Mouse (Mus musculus) small intestine, adult 2 months (tissue): ENCODE measurements around the gene Usp19. TPM values are rescaled to one million over a fixed set of nuclear protein-coding genes. Genes with fewer than 3 reads are reported as not detected.
A peak's percentile ranks its signal among the peaks of the same experiment; 100 is the strongest.

ENCODE experiments used
- H3K27ac ChIP-seq: fragments of 200-500 bp; 2 replicates; pipeline ENCODE4 v1.5.1; 2012; ENCODE audit warnings: low read depth, low read length, control low read depth, inconsistent platforms; ENCODE audit not compliant: insufficient read depth
- H3K27me3 ChIP-seq: fragments of 200-500 bp; 2 replicates; pipeline ENCODE4 v1.6.1; 2012; ENCODE audit warnings: mild to moderate bottlenecking, moderate library complexity, low read length, inconsistent platforms; ENCODE audit not compliant: control insufficient read depth, insufficient read depth
- H3K36me3 ChIP-seq: fragments of 200-500 bp; 2 replicates; pipeline ENCODE4 v1.6.1; 2012; ENCODE audit warnings: mild to moderate bottlenecking, low read length, control low read depth, inconsistent platforms; ENCODE audit not compliant: control insufficient read depth, insufficient read depth
- H3K4me1 ChIP-seq: fragments of 200-500 bp; 2 replicates; pipeline ENCODE4 v1.6.1; 2012; ENCODE audit warnings: low read length, inconsistent platforms, mixed read lengths; ENCODE audit not compliant: control insufficient read depth, insufficient read depth, insufficient read length
- H3K4me3 ChIP-seq: fragments of 200-500 bp; 2 replicates; pipeline ENCODE4 v1.5.1; 2012; ENCODE audit warnings: low read depth, mild to moderate bottlenecking, control low read depth, inconsistent platforms, low read length, moderate library complexity
- CTCF ChIP-seq: fragments of 200-500 bp; IDR thresholded peaks from 2 replicates; pipeline ENCODE4 v1.5.1; 2012; ENCODE audit warnings: low read depth, mild to moderate bottlenecking, control low read depth, inconsistent platforms, low read length, moderate library complexity, mixed read lengths; ENCODE audit not compliant: insufficient replicate concordance, insufficient read length; ENCODE audit errors: extremely low read depth
- POLR2A ChIP-seq: fragments of 200-500 bp; IDR thresholded peaks from 2 replicates; pipeline ENCODE4 v1.6.1; 2012; ENCODE audit warnings: low read depth, mild to moderate bottlenecking, control low read depth, inconsistent platforms, low read length, moderate library complexity
- WGBS: fragments of 180-500 bp; shearing (Covaris S2); methylation state at CpG from one replicate; pipeline ENCODE4 v1.1.7; 2018; 5-methylcytosine and 5-hydroxymethylcytosine counted together
- polyA plus RNA-seq: library from polyadenylated mRNA; depleted of rRNA; stranded (reverse); fragments of >200 nt; gene quantifications from 2 replicates; pipeline ENCODE4 v1.2.3, GENCODE M21; 2012

Gene Usp19
- polyA plus RNA-seq, 1 experiment, result 84.5 TPM

- Histone ChIP-seq H3K4me3 (no peak overlapping the region), H3K36me3 (peaks cover 9% of the 10 kb centered on the region), H3K27me3 (no peaks in the 10 kb centered on the region), H3K4me1 (no peaks in the 10 kb centered on the region), H3K27ac (no peak overlapping the region)
- TF ChIP-seq POLR2A (no peak), CTCF (no peak)
- 67% methylated on average over 5 of the region's 5 CpGs for WGBS
These were observed 21.0 kb upstream of the Usp19 start for GRCm38 (mm10) chr9:108469430-108469829.

- Histone ChIP-seq H3K4me3 (no peak overlapping the region), H3K27me3 (no peaks in the 10 kb centered on the region), H3K4me1 (no peaks in the 10 kb centered on the region), H3K27ac (no peak overlapping the region), H3K36me3 (peaks cover 6% of the 10 kb centered on the region)
- no peak for TF ChIP-seq POLR2A
- TF ChIP-seq CTCF, result no peak
- 37% methylated on average over 4 of the region's 4 CpGs for WGBS
These were observed 20.6 kb upstream of the Usp19 start for GRCm38 (mm10) chr9:108469845-108470244.

- Histone ChIP-seq H3K27ac (no peak overlapping the region), H3K27me3 (no peaks in the 10 kb centered on the region), H3K36me3 (no peaks in the 10 kb centered on the region), H3K4me1 (peaks cover 2% of the 10 kb centered on the region; the same call in 1 of the 2 replicates), H3K4me3 (no peak overlapping the region)
- WGBS, result 76% methylated on average over 1 of the region's 1 CpGs
- TF ChIP-seq POLR2A (no peak), CTCF (no peak)
These were observed 15.9 kb upstream of the Usp19 start for GRCm38 (mm10) chr9:108474528-108474927.

DNA sequence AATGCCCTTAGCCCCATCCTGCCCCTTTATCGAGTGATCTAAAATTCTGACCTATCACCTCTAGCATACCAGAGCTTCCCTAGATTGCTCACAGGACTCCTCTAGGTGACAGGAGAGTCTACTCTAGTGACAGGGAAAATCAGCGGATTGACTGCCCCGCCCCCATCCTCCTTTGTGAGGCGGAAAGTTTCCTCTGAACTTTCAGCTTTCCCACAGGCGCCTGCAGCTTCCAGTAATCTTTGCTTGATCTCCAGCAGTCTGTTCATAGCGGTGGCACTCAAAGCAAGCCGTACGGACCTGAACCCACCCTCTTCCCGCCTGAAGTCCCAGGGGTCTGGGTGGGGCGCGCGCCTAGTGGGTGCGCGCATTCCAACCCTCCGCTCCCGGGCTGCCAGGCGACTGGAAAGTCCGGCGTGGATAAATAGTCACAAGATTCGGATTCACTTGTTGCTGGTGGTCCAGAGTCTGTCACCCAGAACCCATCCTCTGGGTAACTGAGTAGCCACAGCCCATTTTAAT is 11.7 kb upstream of the Usp19 start:
- H3K27ac ChIP-seq, result peak overlapping the region; percentile 12; the same call in 1 of the 2 replicates
- no peaks in the 10 kb centered on the region for H3K27me3 ChIP-seq
- WGBS, result under 1% methylated on average over 20 of the region's 20 CpGs
- H3K4me1 ChIP-seq, result peaks cover 2% of the 10 kb centered on the region
- H3K36me3 ChIP-seq, result no peaks in the 10 kb centered on the region
- peak overlapping the region; percentile 60 for H3K4me3 ChIP-seq
- TF ChIP-seq POLR2A (no peak), CTCF (no peak)

GRCm38 (mm10) chr9:108479241-108479640 is 11.2 kb upstream of the Usp19 start:
- H3K27ac ChIP-seq, result no peak overlapping the region
- no peaks in the 10 kb centered on the region for H3K27me3 ChIP-seq
- H3K4me1 ChIP-seq, result peaks cover 2% of the 10 kb centered on the region
- whole genome bisulfite sequencing, result 17% methylated on average over 11 of the region's 11 CpGs
- peak overlapping the region; percentile 60; the same call in 1 of the 2 replicates for H3K4me3 ChIP-seq
- no peaks in the 10 kb centered on the region for H3K36me3 ChIP-seq
- TF ChIP-seq CTCF, result no peak
- TF ChIP-seq POLR2A, result no peak

DNA sequence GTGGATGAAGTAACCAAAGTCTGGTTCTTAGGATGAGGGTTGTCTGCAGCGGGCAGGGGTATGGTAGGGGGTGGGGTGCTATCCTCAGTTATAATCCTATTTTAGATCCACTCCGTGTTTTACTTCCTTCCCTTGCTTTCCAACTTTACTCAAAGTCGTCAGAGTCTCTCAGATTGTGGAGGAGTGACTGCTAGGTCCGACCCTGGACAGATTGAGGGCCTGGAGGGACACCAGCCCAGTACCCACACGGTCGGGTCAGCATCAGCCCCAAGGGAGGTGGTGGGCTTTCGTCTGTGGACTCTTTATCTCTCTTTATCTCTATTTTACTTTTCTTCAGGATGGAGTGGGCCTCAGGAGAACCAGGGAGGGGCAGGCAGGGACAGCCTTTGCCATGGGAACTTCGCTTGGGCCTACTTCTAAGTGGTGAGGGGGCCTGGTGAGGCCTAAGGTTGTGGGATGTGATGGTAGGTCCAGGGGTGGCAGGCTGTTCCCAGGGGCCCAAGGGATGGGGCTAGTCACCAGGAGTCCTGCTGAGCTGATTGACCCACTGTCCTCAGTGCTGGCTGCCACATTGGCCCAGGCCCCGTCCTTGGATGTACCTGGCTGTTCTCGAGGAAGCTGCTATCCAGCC is 10.6 kb upstream of the Usp19 start, which contains the start of gene Lamb2:
TSS of gene Lamb2 (plus strand) at position 16 of the 631 bp plus-strand sequence.
- no peaks in the 10 kb centered on the region for H3K36me3 ChIP-seq
- H3K27me3 ChIP-seq, result no peaks in the 10 kb centered on the region
- WGBS, result 20% methylated on average over 10 of the region's 10 CpGs
- H3K27ac ChIP-seq, result peak within 1 kb of the TSS; percentile 12; the same call in 1 of the 2 replicates
- no peak; the same call in 1 of the 2 replicates for TF ChIP-seq POLR2A
- no peak for TF ChIP-seq CTCF
- H3K4me1 ChIP-seq, result peaks cover 2% of the 10 kb centered on the region
- H3K4me3 ChIP-seq, result peak within 1 kb of the TSS; percentile 60

- TF ChIP-seq CTCF, result no peak
- no peak for TF ChIP-seq POLR2A
- H3K36me3 ChIP-seq, result no peaks in the 10 kb centered on the region
- H3K4me3 ChIP-seq, result no peak overlapping the region
- no peak overlapping the region for H3K27ac ChIP-seq
- H3K27me3 ChIP-seq, result no peaks in the 10 kb centered on the region
- H3K4me1 ChIP-seq, result peaks cover 2% of the 10 kb centered on the region
- 90% methylated on average over 28 of the region's 28 CpGs for WGBS
These were observed 9.4 kb upstream of the Usp19 start for GRCm38 (mm10) chr9:108480813-108481519.
